Mouse (Mus musculus): Measurements from ENCODE around the gene Rnf113a1. TPM values are rescaled to one million over a fixed set of nuclear protein-coding genes. Genes with fewer than 3 reads are reported as not detected.
"Not testable (repeated sequence)": the region's sequence is repeated elsewhere in the genome, so short reads cannot be mapped to it uniquely, and the experiment has no call there.

Rnf113a1 gene
- polyA plus RNA-seq, 1 experiment from 2014 or later = 27.3 TPM

- Histone ChIP-seq H3K9me3 (replicated peaks) (no peaks in the 10 kb centered on the region), H3K4me2 (no peak overlapping the region), H3K27me3 (replicated peaks) (no peaks in the 10 kb centered on the region), H3K9ac (replicated peaks) (no peak overlapping the region), H3K4me3 (replicated peaks) (no peak overlapping the region), H3K27ac (replicated peaks) (no peak overlapping the region), H3K36me3 (no peaks in the 10 kb centered on the region), H3K4me1 (no peaks in the 10 kb centered on the region)
- WGBS = 58% methylated on average over 8 of the region's 8 CpGs
- ATAC-seq (ENCODE audit: low FRiP score) = no peak
These were observed 7.6 kb downstream of the Rnf113a1 start for GRCm38 (mm10) chrX:37198676-37199075.

GRCm38 (mm10) chrX:37210941-37211340 lies 19.9 kb downstream of the Rnf113a1 start, which contains the start of gene Gm9:
Gm9 (minus strand) TSS chrX:37211041.
- H3K36me3 ChIP-seq = no peaks in the 10 kb centered on the region
- no peak within 1 kb of the TSS for H3K27ac ChIP-seq (replicated peaks)
- H3K4me1 ChIP-seq = no peaks in the 10 kb centered on the region
- H3K9me3 ChIP-seq (replicated peaks) = no peaks in the 10 kb centered on the region
- WGBS = 90% methylated on average over 10 of the region's 10 CpGs
- H3K4me3 ChIP-seq (replicated peaks) = no peak within 1 kb of the TSS
- no peak for ATAC-seq (ENCODE audit: low FRiP score)
- no peak within 1 kb of the TSS for H3K9ac ChIP-seq (replicated peaks)
- H3K27me3 ChIP-seq (replicated peaks) = no peaks in the 10 kb centered on the region
- no peak within 1 kb of the TSS for H3K4me2 ChIP-seq

GRCm38 (mm10) chrX:37222158-37222557 lies 31.1 kb downstream of the Rnf113a1 start, which contains the start of gene Rhox1:
Rhox1 (minus strand) TSS chrX:37222258.
- not testable (repeated sequence) for H3K4me2 ChIP-seq; H3K9ac ChIP-seq (replicated peaks); H3K4me1 ChIP-seq; H3K4me3 ChIP-seq (replicated peaks); H3K27ac ChIP-seq (replicated peaks); ATAC-seq (ENCODE audit: low FRiP score); H3K36me3 ChIP-seq; H3K27me3 ChIP-seq (replicated peaks); H3K9me3 ChIP-seq (replicated peaks)
- WGBS = 82% methylated on average over 1 of the region's 1 CpGs

Other genes starting within 250 kb of the Rnf113a1 start
- gene Sept6, start 199.5 kb upstream of the Rnf113a1 start, polyA plus RNA-seq (2015; fragmentation: Nextera tagmentation; extraction: Ambion mirVana) = 72.2 TPM in 2 replicates
- gene Sowahd, start 142.4 kb upstream of the Rnf113a1 start, polyA plus RNA-seq (2015; fragmentation: Nextera tagmentation; extraction: Ambion mirVana) = not detected in 2 replicates
- 318 and 331 TPM in 2 replicates for gene Rpl39, start 105.8 kb upstream of the Rnf113a1 start, polyA plus RNA-seq (2015; fragmentation: Nextera tagmentation; extraction: Ambion mirVana)
- 29.4 and 31.9 TPM in 2 replicates for gene Upf3b, start 80.9 kb upstream of the Rnf113a1 start, polyA plus RNA-seq (2015; fragmentation: Nextera tagmentation; extraction: Ambion mirVana)
- 22.1 and 22.2 TPM in 2 replicates for gene Nkap, start 64.5 kb upstream of the Rnf113a1 start, polyA plus RNA-seq (2015; fragmentation: Nextera tagmentation; extraction: Ambion mirVana)
- gene Akap14, start 22.4 kb upstream of the Rnf113a1 start, polyA plus RNA-seq (2015; fragmentation: Nextera tagmentation; extraction: Ambion mirVana) = 0.14 and 0.29 TPM in 2 replicates
- 742 and 895 TPM in 2 replicates for gene Ndufa1, start 82 bp upstream of the Rnf113a1 start, polyA plus RNA-seq (2015; fragmentation: Nextera tagmentation; extraction: Ambion mirVana)
- not detected in 2 replicates for gene Gm9, start 19.8 kb downstream of the Rnf113a1 start, polyA plus RNA-seq (2015; fragmentation: Nextera tagmentation; extraction: Ambion mirVana)
- not detected in 2 replicates for gene Rhox1, start 31.0 kb downstream of the Rnf113a1 start, polyA plus RNA-seq (2015; fragmentation: Nextera tagmentation; extraction: Ambion mirVana)
- not detected in 2 replicates for gene Rhox2a, start 53.7 kb downstream of the Rnf113a1 start, polyA plus RNA-seq (2015; fragmentation: Nextera tagmentation; extraction: Ambion mirVana)
- not detected in 2 replicates for gene Rhox3a, start 58.7 kb downstream of the Rnf113a1 start, polyA plus RNA-seq (2015; fragmentation: Nextera tagmentation; extraction: Ambion mirVana)
- gene Rhox4a, start 74.1 kb downstream of the Rnf113a1 start, polyA plus RNA-seq (2015; fragmentation: Nextera tagmentation; extraction: Ambion mirVana) = not detected in 2 replicates
- gene Rhox3a2, start 188.8 kb downstream of the Rnf113a1 start, polyA plus RNA-seq (2015; fragmentation: Nextera tagmentation; extraction: Ambion mirVana) = not detected in 2 replicates
- gene Rhox4a2, start 199.6 kb downstream of the Rnf113a1 start, polyA plus RNA-seq (2015; fragmentation: Nextera tagmentation; extraction: Ambion mirVana) = 8.1 TPM in 1 of 2 replicates, not detected in the other
- gene Rhox2b, start 220.8 kb downstream of the Rnf113a1 start, polyA plus RNA-seq (2015; fragmentation: Nextera tagmentation; extraction: Ambion mirVana) = not detected in 2 replicates
- gene Rhox4b, start 241.2 kb downstream of the Rnf113a1 start, polyA plus RNA-seq (2015; fragmentation: Nextera tagmentation; extraction: Ambion mirVana) = 3.9 TPM in 1 of 2 replicates, not detected in the other